In the genomic region with DNA sequence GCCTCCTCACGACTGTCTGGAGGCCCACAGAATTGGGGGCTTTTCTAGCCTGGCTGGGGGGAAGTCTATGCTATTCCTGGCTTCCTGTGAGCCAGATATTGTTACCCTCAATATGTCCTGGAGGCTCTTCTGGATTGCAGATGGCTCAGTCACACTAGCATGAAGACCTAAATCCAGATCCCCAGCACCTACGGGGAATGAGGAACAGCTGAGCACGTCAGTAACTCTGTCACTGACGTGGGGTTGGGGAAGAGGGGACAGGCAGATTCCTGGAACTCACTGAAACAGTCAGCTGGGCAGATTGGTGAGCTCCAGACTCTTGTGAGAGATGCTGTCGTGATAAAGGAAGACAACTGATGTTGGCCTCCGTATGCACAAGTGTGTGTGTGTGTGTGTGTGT, we compare ENCODE assay signal across 31 mouse cellular contexts.
A peak's percentile ranks its signal among the peaks of the same experiment; 100 is the strongest.
DNase-seq lines count a peak whose midpoint lies in the region; ATAC-seq and TF ChIP-seq lines count a peak whose summit lies in the region.
"Had no signal": no experiment of that assay in that cellular context is flagged by ENCODE, and none has a peak within 500 bp of the region (broad histone marks: within the 10 kb centered on the region; RNA-seq: fewer than 3 reads in every experiment).

No protein-coding gene starts in this region.

- no peak overlapping the region for H3K4me3 ChIP-seq in limb, embryonic 12.5 days (replicated peaks)
- no peak overlapping the region for H3K4me3 ChIP-seq in limb, embryonic 10.5 days
- no peak overlapping the region for H3K4me3 ChIP-seq in limb, embryonic 14.5 days (replicated peaks; ENCODE audit: low read length)
- H3K4me3 ChIP-seq in midbrain, embryonic 10.5 days: no peak overlapping the region
- H3K4me3 ChIP-seq: forebrain, embryonic 10.5 days; hindbrain, embryonic 12.5 days; limb, embryonic 15.5 days; liver, embryonic 13.5 days; midbrain, embryonic 12.5 days; neural tube, embryonic 15.5 days had no signal

- H3K27me3 ChIP-seq in limb, embryonic 12.5 days: no peaks in the 10 kb centered on the region
- no peaks in the 10 kb centered on the region for H3K27me3 ChIP-seq in limb, embryonic 10.5 days (ENCODE audit: low read depth, poor library complexity, severe bottlenecking)
- H3K27me3 ChIP-seq in limb, embryonic 14.5 days (ENCODE audit: control insufficient read depth, insufficient read depth, low read length): no peaks in the 10 kb centered on the region
- no peaks in the 10 kb centered on the region for H3K27me3 ChIP-seq in midbrain, embryonic 10.5 days (ENCODE audit: low read depth, poor library complexity, severe bottlenecking)
- H3K27me3 ChIP-seq: hindbrain, embryonic 12.5 days; limb, embryonic 15.5 days; liver, embryonic 13.5 days; midbrain, embryonic 12.5 days; neural tube, embryonic 15.5 days had no signal

- peak; percentile 43 for ATAC-seq in frontal cortex, adult (ENCODE audit: low TSS enrichment)
- no peak for ATAC-seq in limb, embryonic 12.5 days (ENCODE audit: insufficient number of reproducible peaks, insufficient read depth, low FRiP score, low TSS enrichment, low read depth)
- peak; percentile 50; the same call in 1 of the 2 replicates for ATAC-seq in limb, embryonic 14.5 days (ENCODE audit: low FRiP score, low read depth)
- no peak for ATAC-seq in inflammation-experienced regulatory T-cells, adult 6 months
- ATAC-seq: forebrain, embryonic 16.5 days; hindbrain, postnatal 0 days had no signal

- peaks cover 26% of the 10 kb centered on the region for H3K36me3 ChIP-seq in limb, embryonic 12.5 days
- peaks cover 35% of the 10 kb centered on the region for H3K36me3 ChIP-seq in limb, embryonic 10.5 days
- H3K36me3 ChIP-seq in limb, embryonic 14.5 days (ENCODE audit: control insufficient read depth, insufficient read depth, low read length): peaks cover 23% of the 10 kb centered on the region
- peaks cover 22% of the 10 kb centered on the region for H3K36me3 ChIP-seq in midbrain, embryonic 10.5 days

- no peak overlapping the region for H3K4me2 ChIP-seq in limb, embryonic 12.5 days
- H3K4me2 ChIP-seq in limb, embryonic 14.5 days (replicated peaks; ENCODE audit: low read depth, low read length, severe bottlenecking): no peak overlapping the region
- H3K4me2 ChIP-seq: heart, embryonic 11.5 days; hindbrain, embryonic 12.5 days; limb, embryonic 15.5 days; liver, embryonic 13.5 days; midbrain, embryonic 12.5 days; neural tube, embryonic 15.5 days had no signal

- no peak for TF ChIP-seq POLR2A in limb, embryonic 14.5 days (IDR thresholded peaks at IDR 0.05; ENCODE audit: borderline replicate concordance, extremely low read depth, insufficient read depth, insufficient read length)

- H3K9ac ChIP-seq in limb, embryonic 12.5 days (replicated peaks): no peak overlapping the region
- no peak overlapping the region for H3K9ac ChIP-seq in limb, embryonic 14.5 days (ENCODE audit: low read depth, low read length, severe bottlenecking)
- H3K9ac ChIP-seq: hindbrain, embryonic 12.5 days; limb, embryonic 15.5 days; liver, embryonic 13.5 days; midbrain, embryonic 12.5 days; neural tube, embryonic 15.5 days had no signal

- no peak for DNase-seq in frontal cortex, postnatal 25 days (ENCODE audit: low spot score in 2 of 2)
- DNase-seq in limb, embryonic 10.5 days (ENCODE audit: low spot score): no peak
- peak; percentile 51 for DNase-seq in brain, adult 2 months (ENCODE audit: low read depth, low spot score)
- DNase-seq in limb, embryonic 14.5 days (ENCODE audit: low spot score): peak; percentile 13
- DNase-seq in midbrain, embryonic 10.5 days (ENCODE audit: low spot score): no peak
- DNase-seq: adrenal gland, postnatal 14 days; cerebellum, adult 11-12 months; cerebellum, adult 9-11 months; gastrocnemius, postnatal 25 days; heart, adult 11 months; kidney, adult 11 months; kidney, postnatal 14 days; liver, embryonic 13.5 days; lung, adult 2 months; lung, postnatal 36 days; right cerebral cortex, postnatal 25 days; spleen, adult 18-20 months; thymus, adult 18-20 months; thymus, postnatal 25 days had no signal

- 75% methylated on average over 6 of the region's 6 CpGs for WGBS in limb, embryonic 12.5 days
- 73% methylated on average over 6 of the region's 6 CpGs for WGBS in limb, embryonic 10.5 days
- WGBS in limb, embryonic 14.5 days: 61% methylated on average over 6 of the region's 6 CpGs
- 76% methylated on average over 6 of the region's 6 CpGs for WGBS in midbrain, embryonic 10.5 days

- peaks cover 8% of the 10 kb centered on the region for H3K9me3 ChIP-seq in limb, embryonic 12.5 days
- no peaks in the 10 kb centered on the region for H3K9me3 ChIP-seq in limb, embryonic 10.5 days (replicated peaks)
- 0 out of 2 replicates have a peak, but pooled peaks cover 4% of the 10 kb centered on the region for H3K9me3 ChIP-seq in limb, embryonic 14.5 days (ENCODE audit: control insufficient read depth, low read length)
- H3K9me3 ChIP-seq in midbrain, embryonic 10.5 days (replicated peaks): no peaks in the 10 kb centered on the region; the same call in 1 of the 2 replicates
- H3K9me3 ChIP-seq: forebrain, embryonic 10.5 days; hindbrain, embryonic 12.5 days; limb, embryonic 15.5 days; liver, embryonic 13.5 days; midbrain, embryonic 12.5 days; neural tube, embryonic 15.5 days had no signal

- H3K27ac ChIP-seq in limb, embryonic 12.5 days: 0 out of 2 replicates have a peak overlapping the region, but pooled peaks have one; percentile 41
- H3K27ac ChIP-seq in limb, embryonic 10.5 days: no peak overlapping the region
- H3K27ac ChIP-seq in limb, embryonic 14.5 days (replicated peaks; ENCODE audit: low read depth, low read length): no peak overlapping the region
- no peak overlapping the region for H3K27ac ChIP-seq in midbrain, embryonic 10.5 days (replicated peaks)
- H3K27ac ChIP-seq: forebrain, embryonic 10.5 days; hindbrain, embryonic 12.5 days; hindbrain, postnatal 0 days; limb, embryonic 15.5 days; liver, embryonic 13.5 days; midbrain, embryonic 12.5 days; neural tube, embryonic 15.5 days; stomach, postnatal 0 days had no signal

- peaks cover 24% of the 10 kb centered on the region; the same call in 1 of the 2 replicates for H3K4me1 ChIP-seq in limb, embryonic 12.5 days (replicated peaks)
- H3K4me1 ChIP-seq in limb, embryonic 10.5 days: no peaks in the 10 kb centered on the region
- peaks cover 11% of the 10 kb centered on the region for H3K4me1 ChIP-seq in limb, embryonic 14.5 days (ENCODE audit: control insufficient read depth, insufficient read depth, low read length)
- no peaks in the 10 kb centered on the region for H3K4me1 ChIP-seq in midbrain, embryonic 10.5 days

Comparison
In these comparisons a context has a peak if more than half of its experiments do, and no peak if none do; other contexts are left out.
1. ATAC-seq: peak in frontal cortex, adult (single experiment) and limb, embryonic 14.5 days (single experiment); none in limb, embryonic 12.5 days (single experiment) and inflammation-experienced regulatory T-cells, adult 6 months (single experiment).
2. DNase-seq: peak in brain, adult 2 months (single experiment) and limb, embryonic 14.5 days (single experiment); none in frontal cortex, postnatal 25 days (0 of 2), limb, embryonic 10.5 days (single experiment) and midbrain, embryonic 10.5 days (single experiment).